Mouse (Mus musculus): ENCODE results near the gene Gm45713. TPM values are rescaled to one million over a fixed set of nuclear protein-coding genes. Genes with fewer than 3 reads are reported as not detected.
A peak's percentile ranks its signal among the peaks of the same experiment; 100 is the strongest.

The Gm45713 gene
- polyA plus RNA-seq, 1 experiment: 0.08 TPM

DNA sequence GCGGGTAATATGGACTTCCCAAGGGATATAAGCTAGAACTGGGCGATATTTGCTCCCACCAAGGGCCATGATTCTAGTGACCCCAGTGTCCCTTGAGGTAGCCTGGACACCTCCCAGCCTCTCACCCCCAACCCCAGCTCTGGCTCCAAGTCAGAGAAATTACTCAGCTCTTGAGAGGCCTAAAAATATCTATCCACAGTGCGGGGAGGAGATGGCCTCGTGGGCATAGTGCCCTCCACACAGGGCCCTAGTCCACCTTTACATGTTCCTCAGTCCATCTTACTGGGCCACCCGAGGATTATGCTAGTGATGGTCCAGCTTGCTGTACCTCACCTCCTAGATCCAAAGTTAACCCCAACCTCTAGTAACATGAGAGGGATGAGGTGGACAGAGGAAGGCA, 28.8 kb upstream of the Gm45713 start:
- Histone ChIP-seq H3K4me1 (ENCODE audit: control insufficient read depth, insufficient read depth, low read length) (peaks cover 4% of the 10 kb centered on the region; the same call in 1 of the 2 replicates), H3K4me3 (ENCODE audit: insufficient read depth, low read length) (peak overlapping the region; percentile 85), H3K27ac (ENCODE audit: insufficient read depth, low read length) (peak overlapping the region; percentile 81)
- TF ChIP-seq POLR2A (IDR thresholded peaks at IDR 0.05; ENCODE audit: extremely low read depth, insufficient read depth, low read length): peak; percentile 25; the same call in 1 of the 2 replicates
- TF ChIP-seq CTCF (IDR thresholded peaks at IDR 0.05; ENCODE audit: extremely low read depth, insufficient read depth, low read length): no peak

DNA sequence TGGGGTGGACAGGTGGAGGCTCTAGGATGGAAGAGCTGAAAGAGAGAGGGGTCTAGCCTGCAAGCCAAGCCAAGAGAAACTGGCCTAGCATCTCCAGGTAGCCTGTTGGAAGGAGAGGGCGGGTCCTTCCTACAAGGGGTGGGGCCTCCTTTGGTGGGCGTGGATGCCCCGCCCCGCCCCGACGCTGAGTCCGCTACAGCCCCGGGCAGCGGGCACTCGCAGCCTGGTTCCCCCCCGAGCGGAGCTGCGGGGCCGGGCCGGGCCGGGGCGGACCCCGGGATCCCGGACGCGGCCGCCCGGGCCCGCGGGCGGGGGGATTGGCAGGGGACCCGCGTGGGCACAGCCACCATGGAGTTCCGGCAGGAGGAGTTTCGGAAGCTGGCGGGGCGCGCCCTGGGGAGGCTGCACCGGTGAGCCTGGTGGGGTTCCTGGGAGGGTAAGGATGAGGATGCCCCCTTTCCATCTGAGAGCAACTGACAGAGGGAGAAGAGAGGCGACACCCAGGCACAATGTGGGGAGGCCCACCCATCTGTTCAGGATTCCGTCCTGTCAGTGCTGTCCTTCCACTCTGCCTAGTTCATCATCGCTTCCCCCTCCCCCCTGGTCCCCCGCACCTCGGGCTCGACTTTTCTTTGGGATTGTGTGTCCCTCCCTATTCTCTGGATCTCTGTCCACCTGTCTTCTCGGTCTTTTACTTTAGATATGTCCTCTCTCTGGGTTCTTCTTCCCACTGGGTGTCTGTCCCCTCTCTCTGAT, 27.9 kb upstream of the Gm45713 start, which contains the start of gene Slc17a7:
Slc17a7 (plus strand) TSS at position 215 of the 756 bp plus-strand sequence.
- Histone ChIP-seq H3K27ac (ENCODE audit: insufficient read depth, low read length) (peak within 1 kb of the TSS; percentile 81), H3K4me1 (ENCODE audit: control insufficient read depth, insufficient read depth, low read length) (peaks cover 4% of the 10 kb centered on the region; the same call in 1 of the 2 replicates), H3K4me3 (ENCODE audit: insufficient read depth, low read length) (peak within 1 kb of the TSS; percentile 85)
- TF ChIP-seq CTCF (IDR thresholded peaks at IDR 0.05; ENCODE audit: extremely low read depth, insufficient read depth, low read length) (no peak), POLR2A (IDR thresholded peaks at IDR 0.05; ENCODE audit: extremely low read depth, insufficient read depth, low read length) (peak; percentile 66; the same call in 1 of the 2 replicates)

DNA sequence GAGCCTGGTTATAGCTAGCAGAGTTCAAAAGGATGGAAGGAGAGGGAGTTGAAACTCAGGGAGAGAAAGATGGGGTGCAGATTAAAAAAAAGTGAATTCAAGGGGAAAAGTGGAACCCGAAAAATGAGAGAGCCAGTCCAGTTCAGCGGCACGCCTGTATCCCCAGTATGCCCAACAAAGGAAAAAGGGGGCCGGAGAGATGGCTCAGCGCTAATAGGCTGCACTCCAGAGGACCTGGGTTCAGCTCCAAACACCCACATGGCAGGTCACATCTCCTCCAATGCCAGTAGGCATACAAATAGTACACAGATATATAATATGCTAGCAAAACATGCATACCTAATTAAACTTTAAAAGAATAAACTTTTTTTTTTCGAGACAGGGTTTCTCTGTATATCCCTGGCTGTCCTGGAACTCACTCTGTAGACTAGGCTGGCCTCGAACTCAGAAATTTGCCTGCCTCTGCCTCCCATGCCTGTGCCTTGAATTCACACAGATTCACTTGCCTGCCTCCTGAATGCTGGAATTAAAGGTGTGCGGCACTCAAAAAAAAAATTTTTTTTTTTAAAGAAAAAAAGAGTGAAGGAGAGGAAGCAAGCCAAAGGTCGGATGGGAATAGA, 27.1 kb upstream of the Gm45713 start:
- peaks cover 2% of the 10 kb centered on the region; the same call in 1 of the 2 replicates for H3K4me1 ChIP-seq (ENCODE audit: control insufficient read depth, insufficient read depth, low read length)
- H3K4me3 ChIP-seq (ENCODE audit: insufficient read depth, low read length): peak overlapping the region; percentile 85; the same call in 1 of the 2 replicates
- peak overlapping the region; percentile 18; the same call in 1 of the 2 replicates for H3K27ac ChIP-seq (ENCODE audit: insufficient read depth, low read length)
- no peak for TF ChIP-seq POLR2A (IDR thresholded peaks at IDR 0.05; ENCODE audit: extremely low read depth, insufficient read depth, low read length)
- TF ChIP-seq CTCF (IDR thresholded peaks at IDR 0.05; ENCODE audit: extremely low read depth, insufficient read depth, low read length): no peak

DNA sequence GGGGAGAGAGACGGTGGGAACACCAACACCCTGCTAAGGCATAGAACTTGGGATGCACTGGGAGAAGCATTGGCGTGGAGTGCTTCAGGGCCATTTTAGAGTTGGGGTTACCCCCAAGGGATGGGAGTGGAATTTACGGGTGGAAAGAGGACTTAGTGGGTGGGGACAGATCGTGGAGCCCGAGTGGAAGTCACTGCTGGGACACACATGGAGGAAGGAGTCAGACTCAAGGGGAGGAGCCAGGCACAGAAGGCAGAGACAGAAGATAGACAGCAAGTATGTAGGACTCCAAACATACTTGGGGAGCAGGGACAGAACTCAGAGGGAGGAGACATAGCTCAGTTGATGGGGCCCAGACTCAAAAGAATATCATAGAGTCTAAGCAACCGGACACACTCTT, 26.5 kb upstream of the Gm45713 start:
- TF ChIP-seq POLR2A (IDR thresholded peaks at IDR 0.05; ENCODE audit: extremely low read depth, insufficient read depth, low read length): peak; percentile 30; the same call in 1 of the 2 replicates
- TF ChIP-seq CTCF (IDR thresholded peaks at IDR 0.05; ENCODE audit: extremely low read depth, insufficient read depth, low read length): no peak
- Histone ChIP-seq H3K4me1 (ENCODE audit: control insufficient read depth, insufficient read depth, low read length) (peaks cover 2% of the 10 kb centered on the region; the same call in 1 of the 2 replicates), H3K27ac (ENCODE audit: insufficient read depth, low read length) (no peak overlapping the region), H3K4me3 (ENCODE audit: insufficient read depth, low read length) (peak overlapping the region; percentile 6; the same call in 1 of the 2 replicates)

DNA sequence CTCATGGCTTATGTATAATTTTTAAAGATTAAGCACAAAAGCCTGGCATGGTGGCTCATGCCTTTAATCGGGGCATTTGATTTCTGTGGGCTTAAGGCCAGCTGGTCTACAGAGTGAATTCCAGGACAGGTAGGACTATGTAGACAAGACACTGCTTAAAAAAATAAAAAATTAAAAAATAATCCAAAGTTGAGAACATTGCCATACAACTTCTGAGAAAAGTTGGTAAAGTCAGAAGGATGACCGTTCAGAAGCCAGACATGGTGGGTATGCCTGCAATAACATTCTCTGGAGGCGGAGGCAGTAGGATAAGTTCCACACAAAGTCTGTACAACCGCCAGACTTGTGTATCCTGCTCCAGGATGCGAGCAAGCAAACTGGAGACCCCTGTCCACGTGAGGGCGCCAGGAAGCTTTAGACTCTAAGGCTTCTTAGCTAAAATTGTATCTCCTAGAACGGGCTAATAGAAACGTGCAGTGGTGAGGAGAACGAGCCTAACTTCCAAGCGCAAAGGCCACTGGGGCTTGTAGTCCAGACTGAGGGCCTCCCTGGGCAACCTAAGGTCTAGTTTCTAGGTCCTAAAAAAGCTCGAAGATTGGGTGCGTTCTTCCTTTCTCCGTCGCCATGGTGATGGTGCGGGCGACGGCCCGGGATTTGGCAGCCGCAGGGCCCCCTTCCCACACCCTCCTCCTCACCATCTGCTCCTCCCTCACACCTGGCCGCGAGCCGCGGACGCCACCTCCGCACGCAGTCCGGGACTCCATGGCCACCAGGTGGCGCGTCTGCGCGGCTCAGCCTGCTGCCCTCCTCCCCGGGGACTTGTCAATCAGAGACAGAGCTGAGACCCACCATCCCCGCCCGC, 25.8 kb upstream of the Gm45713 start:
- TF ChIP-seq POLR2A (IDR thresholded peaks at IDR 0.05; ENCODE audit: extremely low read depth, insufficient read depth, low read length) (peak; percentile 33; the same call in 1 of the 2 replicates), CTCF (IDR thresholded peaks at IDR 0.05; ENCODE audit: extremely low read depth, insufficient read depth, low read length) (peak; percentile 67)
- Histone ChIP-seq H3K4me1 (ENCODE audit: control insufficient read depth, insufficient read depth, low read length) (peaks cover 2% of the 10 kb centered on the region; the same call in 1 of the 2 replicates), H3K27ac (ENCODE audit: insufficient read depth, low read length) (no peak overlapping the region), H3K4me3 (ENCODE audit: insufficient read depth, low read length) (peak overlapping the region; percentile 6; the same call in 1 of the 2 replicates)

GRCm38 (mm10) chr7:45160866-45161265, 24.8 kb upstream of the Gm45713 start:
- Histone ChIP-seq H3K27ac (ENCODE audit: insufficient read depth, low read length) (no peak overlapping the region), H3K4me1 (ENCODE audit: control insufficient read depth, insufficient read depth, low read length) (peaks cover 2% of the 10 kb centered on the region; the same call in 1 of the 2 replicates), H3K4me3 (ENCODE audit: insufficient read depth, low read length) (no peak overlapping the region)
- TF ChIP-seq POLR2A (IDR thresholded peaks at IDR 0.05; ENCODE audit: extremely low read depth, insufficient read depth, low read length): no peak
- TF ChIP-seq CTCF (IDR thresholded peaks at IDR 0.05; ENCODE audit: extremely low read depth, insufficient read depth, low read length): no peak

DNA sequence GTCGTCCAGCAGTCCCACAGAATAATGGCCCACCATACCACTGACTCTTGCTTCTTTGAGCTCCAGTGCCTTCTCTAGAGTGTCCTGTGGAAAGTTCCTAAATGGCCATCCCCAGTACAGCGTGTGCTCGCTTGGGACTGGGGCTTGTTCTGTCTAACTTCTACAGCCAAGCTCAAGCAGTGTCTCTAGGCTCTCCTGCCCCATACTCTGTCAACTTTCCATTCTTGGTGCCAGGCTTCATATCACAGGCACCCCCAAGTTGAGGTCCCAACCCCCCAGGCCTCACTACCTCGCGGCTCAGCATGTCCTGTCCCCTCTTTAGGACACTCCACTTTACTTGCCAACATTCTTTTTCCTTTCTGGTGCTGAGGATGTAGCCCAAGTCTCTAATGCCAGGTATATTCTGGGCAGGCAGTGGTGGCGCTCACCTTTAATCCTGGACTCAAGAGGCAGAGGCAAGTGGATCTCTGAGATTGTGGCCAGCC, 24.3 kb upstream of the Gm45713 start:
- Histone ChIP-seq H3K4me1 (ENCODE audit: control insufficient read depth, insufficient read depth, low read length) (peaks cover 2% of the 10 kb centered on the region; the same call in 1 of the 2 replicates), H3K27ac (ENCODE audit: insufficient read depth, low read length) (no peak overlapping the region), H3K4me3 (ENCODE audit: insufficient read depth, low read length) (no peak overlapping the region)
- TF ChIP-seq CTCF (IDR thresholded peaks at IDR 0.05; ENCODE audit: extremely low read depth, insufficient read depth, low read length) (no peak), POLR2A (IDR thresholded peaks at IDR 0.05; ENCODE audit: extremely low read depth, insufficient read depth, low read length) (no peak)

GRCm38 (mm10) chr7:45158991-45159390, 23.0 kb upstream of the Gm45713 start:
- Histone ChIP-seq H3K4me1 (ENCODE audit: control insufficient read depth, insufficient read depth, low read length) (peaks cover 2% of the 10 kb centered on the region; the same call in 1 of the 2 replicates), H3K4me3 (ENCODE audit: insufficient read depth, low read length) (no peak overlapping the region), H3K27ac (ENCODE audit: insufficient read depth, low read length) (no peak overlapping the region)
- TF ChIP-seq POLR2A (IDR thresholded peaks at IDR 0.05; ENCODE audit: extremely low read depth, insufficient read depth, low read length): no peak
- TF ChIP-seq CTCF (IDR thresholded peaks at IDR 0.05; ENCODE audit: extremely low read depth, insufficient read depth, low read length): no peak
